Mouse (Mus musculus) limb, embryonic 10.5 days (tissue): ENCODE data around the gene Sertad4. TPM values are rescaled to one million over a fixed set of nuclear protein-coding genes. Genes with fewer than 3 reads are reported as not detected.

Experiments used
- DNase-seq: peaks from one replicate; pipeline ENCODE4 v3.0.0-alpha.2; 2017; ENCODE audit warnings: low spot score
- H3K27ac ChIP-seq: fragments of 300-500 bp; sonication (generic); 2 replicates; pipeline ENCODE4 v1.5.1; 2016; ENCODE audit warnings: mild to moderate bottlenecking
- H3K27me3 ChIP-seq: fragments of 300-500 bp; sonication (generic); 2 replicates; pipeline ENCODE4 v1.6.1; 2016; ENCODE audit warnings: low read depth, mild to moderate bottlenecking; ENCODE audit not compliant: poor library complexity, severe bottlenecking
- H3K36me3 ChIP-seq: fragments of 300-500 bp; sonication (generic); 2 replicates; pipeline ENCODE4 v1.6.1; 2016; ENCODE audit warnings: mild to moderate bottlenecking, moderate library complexity
- H3K4me1 ChIP-seq: fragments of 300-500 bp; sonication (generic); 2 replicates; pipeline ENCODE4 v1.6.1; 2016
- H3K4me3 ChIP-seq: fragments of 300-500 bp; sonication (generic); 2 replicates; pipeline ENCODE4 v1.5.1; 2016; ENCODE audit warnings: mild to moderate bottlenecking, moderate library complexity
- H3K9me3 ChIP-seq: fragments of 300-500 bp; sonication (generic); replicated peaks from 2 replicates; pipeline ENCODE4 v1.6.1; 2016; ENCODE audit warnings: mild to moderate bottlenecking
- WGBS: fragments of 180-500 bp; shearing (Covaris S2); methylation state at CpG from one replicate; pipeline ENCODE4 v1.1.7; 2016; 5-methylcytosine and 5-hydroxymethylcytosine counted together
- polyA plus RNA-seq: library from polyadenylated mRNA; unstranded; fragments of >200 nt; fragmentation: Nextera tagmentation; extraction: Ambion mirVana; gene quantifications from 2 replicates; pipeline ENCODE4 v1.2.1, GENCODE M21; 2016

Gene Sertad4
- polyA plus RNA-seq, 1 experiment from 2014 or later = 66.6 TPM

- H3K4me3 ChIP-seq = peak overlapping the region; percentile 17
- peak; percentile 75 for DNase-seq
- H3K36me3 ChIP-seq = no peaks in the 10 kb centered on the region
- WGBS = 23% methylated on average over 13 of the region's 13 CpGs
- no peaks in the 10 kb centered on the region for H3K9me3 ChIP-seq
- peaks cover 38% of the 10 kb centered on the region for H3K4me1 ChIP-seq
- no peaks in the 10 kb centered on the region for H3K27me3 ChIP-seq
- peak overlapping the region; percentile 92 for H3K27ac ChIP-seq
These were observed 32.7 kb downstream of the Sertad4 start for GRCm38 (mm10) chr1:192822652-192823525.

- DNase-seq = no peak
- no peaks in the 10 kb centered on the region for H3K27me3 ChIP-seq
- peak overlapping the region; percentile 92 for H3K27ac ChIP-seq
- peaks cover 38% of the 10 kb centered on the region for H3K4me1 ChIP-seq
- 36% methylated on average over 1 of the region's 1 CpGs for WGBS
- H3K9me3 ChIP-seq = no peaks in the 10 kb centered on the region
- no peaks in the 10 kb centered on the region for H3K36me3 ChIP-seq
- no peak overlapping the region for H3K4me3 ChIP-seq
These were observed 33.3 kb downstream of the Sertad4 start for GRCm38 (mm10) chr1:192822309-192822651.

GRCm38 (mm10) chr1:192818334-192818733 is 37.2 kb downstream of the Sertad4 start:
- WGBS = 93% methylated on average over 5 of the region's 5 CpGs
- DNase-seq = no peak
- no peaks in the 10 kb centered on the region for H3K27me3 ChIP-seq
- H3K4me3 ChIP-seq = no peak overlapping the region
- H3K4me1 ChIP-seq = peaks cover 45% of the 10 kb centered on the region
- no peak overlapping the region for H3K27ac ChIP-seq
- H3K36me3 ChIP-seq = no peaks in the 10 kb centered on the region
- no peaks in the 10 kb centered on the region for H3K9me3 ChIP-seq

GRCm38 (mm10) chr1:192815789-192816188 is 39.8 kb downstream of the Sertad4 start:
- H3K36me3 ChIP-seq = no peaks in the 10 kb centered on the region
- 56% methylated on average over 2 of the region's 2 CpGs for WGBS
- peaks cover 27% of the 10 kb centered on the region for H3K4me1 ChIP-seq
- H3K4me3 ChIP-seq = no peak overlapping the region
- no peaks in the 10 kb centered on the region for H3K27me3 ChIP-seq
- no peaks in the 10 kb centered on the region for H3K9me3 ChIP-seq
- peak overlapping the region; percentile 69 for H3K27ac ChIP-seq
- no peak for DNase-seq

GRCm38 (mm10) chr1:192814700-192815099 is 40.9 kb downstream of the Sertad4 start:
- Histone ChIP-seq H3K27ac (peak overlapping the region; percentile 69), H3K4me3 (no peak overlapping the region), H3K36me3 (no peaks in the 10 kb centered on the region), H3K27me3 (no peaks in the 10 kb centered on the region), H3K9me3 (no peaks in the 10 kb centered on the region), H3K4me1 (peaks cover 27% of the 10 kb centered on the region)
- no peak for DNase-seq
- WGBS = 17% methylated on average over 3 of the region's 3 CpGs

- peaks cover 41% of the 10 kb centered on the region for H3K4me1 ChIP-seq
- no peak overlapping the region for H3K27ac ChIP-seq
- H3K4me3 ChIP-seq = no peak overlapping the region
- DNase-seq = no peak
- 95% methylated on average over 9 of the region's 9 CpGs for WGBS
- H3K27me3 ChIP-seq = no peaks in the 10 kb centered on the region
- no peaks in the 10 kb centered on the region for H3K36me3 ChIP-seq
- H3K9me3 ChIP-seq = no peaks in the 10 kb centered on the region
These were observed 42.8 kb downstream of the Sertad4 start for GRCm38 (mm10) chr1:192812758-192813157.

GRCm38 (mm10) chr1:192812290-192812689 is 43.3 kb downstream of the Sertad4 start:
- H3K4me1 ChIP-seq = peaks cover 45% of the 10 kb centered on the region
- no peak overlapping the region for H3K4me3 ChIP-seq
- H3K27ac ChIP-seq = no peak overlapping the region
- DNase-seq = no peak
- H3K27me3 ChIP-seq = no peaks in the 10 kb centered on the region
- H3K9me3 ChIP-seq = no peaks in the 10 kb centered on the region
- 94% methylated on average over 5 of the region's 5 CpGs for WGBS
- H3K36me3 ChIP-seq = no peaks in the 10 kb centered on the region

- Histone ChIP-seq H3K4me3 (no peak overlapping the region), H3K9me3 (no peaks in the 10 kb centered on the region), H3K36me3 (no peaks in the 10 kb centered on the region), H3K4me1 (peaks cover 45% of the 10 kb centered on the region), H3K27ac (peak overlapping the region; percentile 88), H3K27me3 (no peaks in the 10 kb centered on the region)
- DNase-seq = no peak
- WGBS = 58% methylated on average over 10 of the region's 10 CpGs
These were observed 49.1 kb downstream of the Sertad4 start for GRCm38 (mm10) chr1:192806168-192807157.

GRCm38 (mm10) chr1:192800338-192800737 is 55.2 kb downstream of the Sertad4 start:
- H3K4me1 ChIP-seq = peaks cover 63% of the 10 kb centered on the region
- no peak for DNase-seq
- 86% methylated on average over 8 of the region's 8 CpGs for WGBS

GRCm38 (mm10) chr1:192799165-192799991 is 56.2 kb downstream of the Sertad4 start:
- Histone ChIP-seq H3K27ac (peak overlapping the region; percentile 89), H3K36me3 (no peaks in the 10 kb centered on the region), H3K9me3 (no peaks in the 10 kb centered on the region), H3K4me1 (peaks cover 64% of the 10 kb centered on the region), H3K27me3 (no peaks in the 10 kb centered on the region), H3K4me3 (peak overlapping the region; percentile 19; the same call in 1 of the 2 replicates)
- peak; percentile 76 for DNase-seq
- 9% methylated on average over 10 of the region's 10 CpGs for WGBS

More at GRCm38 (mm10) chr1:192800338-192800737, 55.2 kb downstream of the Sertad4 start:
- no peaks in the 10 kb centered on the region for H3K36me3 ChIP-seq
- no peak overlapping the region for H3K4me3 ChIP-seq
- H3K27ac ChIP-seq = peak overlapping the region; percentile 89
- H3K27me3 ChIP-seq = no peaks in the 10 kb centered on the region
- H3K9me3 ChIP-seq = no peaks in the 10 kb centered on the region

GRCm38 (mm10) chr1:192798212-192799164 is 57.1 kb downstream of the Sertad4 start:
- Histone ChIP-seq H3K4me1 (peaks cover 73% of the 10 kb centered on the region), H3K4me3 (0 out of 2 replicates have a peak overlapping the region, but pooled peaks have one; percentile 9), H3K27ac (peak overlapping the region; percentile 89), H3K27me3 (no peaks in the 10 kb centered on the region), H3K9me3 (no peaks in the 10 kb centered on the region), H3K36me3 (no peaks in the 10 kb centered on the region)
- 57% methylated on average over 16 of the region's 16 CpGs for WGBS
- peak; percentile 66 for DNase-seq
